Mouse (Mus musculus) cerebellum, postnatal 36 days (tissue): ENCODE data around the gene Sprr2f.

Experiments
- DNase-seq, 2 experiments: peaks; one replicate each; pipeline ENCODE4 v3.0.0; 2021 to 2022; ENCODE audit warnings: mixed read lengths in 2 of 2

The Sprr2f gene

DNA sequence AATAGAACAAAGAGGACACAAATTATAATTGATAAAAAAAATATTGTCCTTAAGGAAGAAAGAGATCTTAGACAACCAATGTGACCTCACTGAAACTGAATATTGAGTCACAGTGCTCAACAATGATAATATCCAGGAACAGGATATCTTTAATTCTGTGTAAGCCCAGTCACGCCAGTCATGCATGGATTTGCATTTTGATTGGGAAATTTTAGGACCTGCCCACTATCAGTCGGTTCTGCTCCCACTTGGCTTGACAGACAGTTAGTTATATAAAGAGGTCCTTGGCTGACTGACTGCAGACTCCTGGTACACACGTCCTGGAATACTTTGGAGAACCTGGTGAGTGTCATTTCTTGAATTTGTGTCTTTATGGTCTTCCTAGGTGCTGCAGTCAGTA lies at the start of gene Sprr2f:
Gene Sprr2f (plus strand): TSS at position 301 of the 400 bp plus-strand sequence.
- no peak for DNase-seq

DNA sequence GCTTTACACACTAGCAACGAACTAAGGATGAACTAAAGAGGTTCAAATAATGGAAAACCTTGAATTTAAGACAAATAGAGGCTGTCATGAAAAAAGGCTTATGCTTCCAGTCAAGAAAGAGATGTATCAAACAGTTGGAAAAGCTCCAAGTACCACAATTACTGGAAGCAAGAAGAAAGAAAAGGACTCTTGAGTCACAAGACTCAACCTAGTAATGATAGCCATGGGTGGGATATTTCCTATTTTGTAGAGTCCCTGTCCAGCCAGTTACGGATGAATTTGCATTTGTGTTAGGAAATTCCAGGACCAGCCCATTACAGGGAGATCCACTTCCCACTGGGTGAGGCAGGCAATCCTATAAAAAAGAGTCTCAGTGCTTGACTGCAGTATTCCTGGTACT lies 48.7 kb upstream of the Sprr2f start, which contains the start of gene Sprr2b:
Gene Sprr2b (plus strand): TSS at position 301 of the 400 bp plus-strand sequence.
- DNase-seq, result no peak

DNA sequence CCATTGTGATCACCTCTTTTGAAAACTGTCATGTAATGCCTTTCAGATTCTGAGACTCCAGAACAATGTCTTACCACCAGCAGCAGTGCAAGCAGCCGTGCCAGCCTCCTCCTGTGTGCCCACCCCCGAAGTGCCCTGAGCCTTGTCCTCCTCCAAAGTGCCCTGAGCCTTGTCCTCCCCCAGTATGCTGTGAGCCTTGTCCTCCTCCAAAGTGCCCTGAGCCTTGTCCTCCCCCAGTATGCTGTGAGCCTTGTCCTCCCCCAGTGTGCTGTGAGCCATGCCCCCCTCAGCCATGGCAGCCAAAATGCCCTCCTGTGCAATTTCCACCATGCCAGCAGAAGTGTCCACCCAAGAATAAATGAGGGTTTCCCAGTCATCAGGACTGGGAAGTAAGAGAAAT lies 47.6 kb upstream of the Sprr2f start:
- no peak for DNase-seq

DNA sequence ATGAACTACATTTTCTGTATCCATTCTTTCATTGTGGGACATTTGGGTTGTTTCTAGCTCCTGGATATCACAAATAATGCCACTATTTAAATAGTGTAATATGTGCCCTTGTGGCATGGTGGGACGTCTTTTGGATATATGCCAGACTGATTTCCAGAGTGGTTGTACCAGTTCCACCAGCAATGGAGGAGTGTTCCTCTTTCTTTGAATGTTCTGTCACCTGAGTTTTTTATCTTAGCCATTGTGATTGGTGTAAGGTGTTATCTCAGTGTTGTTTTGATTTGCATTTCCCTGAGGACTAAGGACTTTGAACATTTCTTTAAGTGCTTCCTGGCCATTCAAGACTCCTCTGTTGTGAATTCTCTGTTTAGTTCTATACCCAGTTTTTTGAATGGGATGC lies 28.7 kb upstream of the Sprr2f start:
- DNase-seq, result no peak

DNA sequence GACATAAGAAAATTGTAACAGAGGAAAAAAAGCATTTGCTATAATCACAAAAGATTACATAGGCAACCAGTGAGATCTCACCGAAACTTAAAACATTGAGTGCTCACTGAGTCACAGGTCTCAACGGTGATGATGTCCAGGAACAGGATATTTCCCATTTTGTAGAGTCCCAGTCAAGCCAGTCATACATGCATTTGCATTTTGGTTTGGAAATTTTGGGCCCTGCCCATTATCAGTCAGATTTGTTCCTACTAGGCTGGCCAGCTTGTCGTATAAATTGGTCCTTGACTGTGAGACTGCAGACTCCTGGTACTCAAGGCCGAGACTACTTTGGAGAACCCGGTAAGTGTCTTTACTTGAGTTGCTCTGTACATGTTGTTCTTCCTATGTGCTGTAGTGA lies 26.1 kb upstream of the Sprr2f start, which contains the start of gene Sprr2d:
Gene Sprr2d (plus strand): TSS at position 301 of the 400 bp plus-strand sequence.
- DNase-seq, result no peak

DNA sequence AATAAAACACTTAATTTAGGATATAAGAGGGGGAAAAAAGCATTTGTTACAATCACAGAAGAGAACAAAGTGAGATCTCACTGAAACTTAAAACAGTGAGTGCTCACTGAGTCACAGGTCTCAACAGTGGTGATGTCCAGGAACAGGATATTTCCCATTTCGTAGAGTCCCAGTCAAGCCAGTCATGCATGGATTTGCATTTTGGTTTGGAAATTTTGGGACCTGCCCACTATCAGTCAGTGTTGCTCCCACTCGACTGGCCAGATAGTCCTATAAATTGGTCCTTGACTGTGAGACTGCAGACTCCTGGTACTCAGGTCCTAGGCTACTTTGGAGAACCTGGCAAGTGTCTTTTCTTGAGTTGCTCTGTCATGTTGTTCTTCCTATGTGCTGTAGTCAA lies 13.1 kb upstream of the Sprr2f start, which contains the start of gene Sprr2e:
Gene Sprr2e (plus strand): TSS at position 301 of the 400 bp plus-strand sequence.
- DNase-seq, result no peak

DNA sequence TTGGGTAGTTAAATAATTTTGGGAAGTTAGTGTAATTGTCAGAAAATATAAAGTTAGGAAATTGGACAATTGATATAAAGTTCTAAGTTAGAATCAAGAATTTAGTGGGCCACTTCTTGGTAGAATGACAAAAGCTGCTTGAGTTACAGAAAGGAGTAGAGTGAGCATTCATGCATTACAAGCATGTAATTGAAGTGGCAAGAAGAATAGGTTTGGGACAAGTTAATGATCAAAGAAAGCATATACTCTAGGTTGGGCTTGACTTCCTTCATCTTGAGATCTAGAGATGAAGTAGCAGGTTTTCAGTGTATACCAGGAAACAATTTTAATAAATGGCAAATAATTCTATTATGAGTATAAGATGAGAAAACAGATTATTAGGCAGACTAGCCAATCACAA lies 3.4 kb upstream of the Sprr2f start:
- DNase-seq, result no peak

DNA sequence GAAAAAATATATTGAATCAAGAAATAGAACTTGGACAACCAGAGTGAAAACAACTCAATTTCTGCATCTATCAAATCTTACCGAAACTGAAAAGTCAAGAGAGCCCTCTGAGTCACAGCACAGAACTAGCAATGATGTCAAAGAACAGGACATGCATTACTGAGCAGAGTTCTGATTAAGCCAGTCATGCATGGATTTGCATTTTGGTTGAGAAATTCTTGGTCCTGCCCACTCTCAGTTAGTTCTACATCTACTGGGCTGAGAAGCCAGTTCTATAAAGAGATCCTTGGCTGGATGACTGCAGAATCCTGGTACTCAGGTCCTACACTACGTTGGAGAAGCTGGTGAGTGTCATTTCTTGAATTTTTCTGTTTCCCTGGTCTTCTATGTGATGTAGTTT lies 8.6 kb downstream of the Sprr2f start:
- DNase-seq, result no peak

DNA sequence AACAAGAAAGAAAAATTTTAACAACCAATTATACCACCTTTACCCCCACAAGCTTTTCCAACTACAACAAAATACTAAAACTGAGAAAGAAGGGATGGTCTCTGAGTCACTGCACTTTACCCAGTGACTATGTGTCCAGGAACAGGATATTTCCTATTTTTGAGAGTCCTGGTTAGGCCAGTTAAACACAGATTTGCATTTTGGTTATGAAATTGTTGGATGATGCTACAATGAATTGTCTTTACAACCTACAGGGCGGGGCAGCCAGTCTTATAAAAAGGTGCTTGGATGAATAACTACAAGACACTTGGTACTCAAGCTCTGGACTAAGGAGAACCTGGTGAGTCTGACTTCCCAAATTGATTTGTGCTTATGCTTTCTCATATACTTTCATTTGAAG lies 20.4 kb downstream of the Sprr2f start, which contains the start of gene Sprr2h:
Gene Sprr2h (plus strand): TSS at position 301 of the 400 bp plus-strand sequence.
- no peak for DNase-seq

DNA sequence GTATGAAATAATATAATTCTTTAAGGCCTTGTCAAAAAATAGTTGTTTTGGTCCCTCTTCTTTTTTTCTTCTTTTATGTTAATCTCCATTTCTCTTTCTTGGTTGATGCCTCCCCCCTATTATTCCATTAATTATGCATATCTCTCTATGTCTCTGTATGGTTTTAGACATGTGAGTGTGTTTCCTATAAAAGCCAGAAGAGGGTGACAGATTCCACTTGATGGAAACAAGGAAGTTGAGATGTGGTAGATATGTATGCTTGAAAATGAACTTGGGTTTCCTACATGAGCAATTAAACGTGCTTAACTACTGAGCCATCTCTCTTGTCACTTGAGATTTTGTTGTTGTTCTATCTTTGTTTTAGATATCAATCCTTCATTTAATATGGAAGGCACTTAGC lies 29.3 kb downstream of the Sprr2f start:
- no peak for DNase-seq

DNA sequence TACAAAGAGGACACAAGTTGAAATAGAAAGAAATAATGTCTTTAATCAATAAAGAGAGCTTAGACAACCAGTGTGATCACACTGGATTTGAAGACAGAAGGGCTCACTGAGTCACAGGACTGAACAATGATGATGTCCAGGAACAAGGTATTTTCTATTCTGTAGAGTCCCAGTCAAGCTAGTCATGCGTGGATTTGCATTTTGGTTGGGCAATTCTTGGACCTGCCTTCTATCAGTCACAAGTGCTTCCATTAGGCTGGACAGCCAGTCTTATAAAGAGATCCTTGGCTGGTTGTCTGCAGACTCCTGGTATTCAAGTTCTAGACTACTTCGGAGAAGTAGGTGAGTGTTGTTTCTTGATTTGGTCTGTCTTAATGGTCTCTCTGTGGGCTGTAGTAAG lies 42.7 kb downstream of the Sprr2f start, which contains the start of gene Sprr2i:
Gene Sprr2i (plus strand): TSS at position 301 of the 400 bp plus-strand sequence.
- DNase-seq, result no peak
